Mouse (Mus musculus) ES-Bruce4 (cell line): ENCODE results near the gene Cbfb.

Source experiments
- CTCF ChIP-seq: IDR thresholded peaks from one replicate; pipeline ENCODE4 v1.8.1; 2011; ENCODE audit warnings: low read depth, low read length
- POLR2A ChIP-seq: IDR thresholded peaks from one replicate; pipeline ENCODE4 v1.8.1; 2011; ENCODE audit warnings: low read length; ENCODE audit not compliant: insufficient read depth

DNA sequence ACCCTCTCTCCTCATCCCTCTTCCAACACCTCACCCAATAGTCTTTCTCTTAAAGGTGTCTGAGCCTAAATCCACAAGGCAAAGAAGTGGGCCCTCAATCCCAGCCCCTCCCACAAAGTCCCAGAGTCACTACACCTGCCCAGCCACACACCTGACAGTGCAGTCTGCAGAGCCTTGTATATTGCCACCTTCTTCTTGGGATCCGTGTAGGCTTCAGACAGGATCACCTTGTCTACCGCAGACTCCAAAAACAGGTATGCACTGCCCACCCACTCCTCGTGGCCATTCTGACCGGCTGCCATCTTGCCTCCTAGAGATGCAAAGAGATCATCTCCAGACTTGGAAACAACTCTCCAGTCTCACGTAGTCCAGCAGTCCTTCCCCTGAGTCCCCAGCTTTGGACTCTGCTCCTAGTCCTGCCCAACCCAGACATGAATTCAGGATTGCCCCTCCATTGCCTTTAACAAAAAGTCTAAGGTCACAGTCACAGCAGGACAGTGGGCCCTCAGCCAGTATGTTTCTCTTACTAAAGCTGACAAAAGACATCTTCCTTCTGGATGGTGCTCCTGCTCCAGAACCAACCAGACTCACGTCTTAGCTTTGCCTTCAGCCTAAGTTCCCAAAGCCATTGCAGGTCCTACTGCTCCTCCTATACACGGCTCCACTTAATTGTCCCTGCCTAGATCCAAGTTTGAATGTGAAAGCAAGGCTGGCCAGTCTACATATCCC, 90.1 kb downstream of the Cbfb start:
- no peak for TF ChIP-seq POLR2A
- TF ChIP-seq CTCF: no peak
